Mouse (Mus musculus) neural tube, embryonic 12.5 days (tissue): Measurements from ENCODE around the gene Xiap. TPM values are rescaled to one million over a fixed set of nuclear protein-coding genes. Genes with fewer than 3 reads are reported as not detected.
A peak's percentile ranks its signal among the peaks of the same experiment; 100 is the strongest.

Experiments
- ATAC-seq: fragments of 200-750 bp; cut with Nextera tagmentation; 2 replicates; pipeline ENCODE4 v1.8.0; 2017; ENCODE audit warnings: low read depth, mild to moderate bottlenecking, moderate TSS enrichment, moderate library complexity; ENCODE audit not compliant: low FRiP score
- H3K27ac ChIP-seq: fragments of 300-500 bp; sonication (generic); 2 replicates; pipeline ENCODE4 v1.5.1; 2016
- H3K27me3 ChIP-seq: fragments of 300-500 bp; sonication (generic); replicated peaks from 2 replicates; pipeline ENCODE4 v1.6.1; 2016; ENCODE audit warnings: mild to moderate bottlenecking
- H3K36me3 ChIP-seq: fragments of 300-500 bp; sonication (generic); 2 replicates; pipeline ENCODE4 v1.6.1; 2016; ENCODE audit warnings: mild to moderate bottlenecking
- H3K4me1 ChIP-seq: fragments of 300-500 bp; sonication (generic); 2 replicates; pipeline ENCODE4 v1.6.1; 2016
- H3K4me2 ChIP-seq: fragments of 300-500 bp; sonication (generic); replicated peaks from 2 replicates; pipeline ENCODE4 v1.6.1; 2016; ENCODE audit warnings: mild to moderate bottlenecking
- H3K4me3 ChIP-seq: fragments of 300-500 bp; sonication (generic); 2 replicates; pipeline ENCODE4 v1.5.1; 2016
- H3K9ac ChIP-seq: fragments of 300-500 bp; sonication (generic); 2 replicates; pipeline ENCODE4 v1.6.1; 2016; ENCODE audit warnings: mild to moderate bottlenecking
- H3K9me3 ChIP-seq: fragments of 300-500 bp; sonication (generic); 2 replicates; pipeline ENCODE4 v1.6.1; 2016; ENCODE audit warnings: mild to moderate bottlenecking
- WGBS: fragments of 180-500 bp; shearing (Covaris S2); methylation state at CpG from one replicate; pipeline ENCODE4 v1.1.7; 2016; 5-methylcytosine and 5-hydroxymethylcytosine counted together
- polyA plus RNA-seq: library from polyadenylated mRNA; unstranded; fragments of >200 nt; fragmentation: Nextera tagmentation; extraction: Ambion mirVana; gene quantifications from 2 replicates; pipeline ENCODE4 v1.2.1, GENCODE M21; 2016

Gene Xiap
- polyA plus RNA-seq, 1 experiment from 2014 or later = 11.5 TPM

DNA sequence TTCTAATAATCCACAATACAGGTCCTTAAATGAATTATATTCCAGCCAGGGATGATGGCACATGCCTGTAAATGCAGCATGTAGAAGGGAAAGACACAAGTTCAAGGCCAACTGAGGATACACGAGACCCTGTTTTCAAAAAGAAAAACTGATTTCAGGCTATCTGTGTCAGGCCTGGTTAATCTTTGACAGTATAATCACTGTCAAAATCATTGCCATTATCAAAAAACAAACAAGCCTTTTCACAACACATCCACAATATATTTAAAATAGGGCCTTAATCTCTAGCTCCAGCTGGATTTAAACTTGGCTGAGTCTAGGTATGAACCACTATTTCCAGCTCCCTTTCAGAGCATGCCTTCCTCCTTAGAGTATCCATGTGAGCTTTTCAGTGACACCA is 51.1 kb downstream of the Xiap start:
- no peak for ATAC-seq

DNA sequence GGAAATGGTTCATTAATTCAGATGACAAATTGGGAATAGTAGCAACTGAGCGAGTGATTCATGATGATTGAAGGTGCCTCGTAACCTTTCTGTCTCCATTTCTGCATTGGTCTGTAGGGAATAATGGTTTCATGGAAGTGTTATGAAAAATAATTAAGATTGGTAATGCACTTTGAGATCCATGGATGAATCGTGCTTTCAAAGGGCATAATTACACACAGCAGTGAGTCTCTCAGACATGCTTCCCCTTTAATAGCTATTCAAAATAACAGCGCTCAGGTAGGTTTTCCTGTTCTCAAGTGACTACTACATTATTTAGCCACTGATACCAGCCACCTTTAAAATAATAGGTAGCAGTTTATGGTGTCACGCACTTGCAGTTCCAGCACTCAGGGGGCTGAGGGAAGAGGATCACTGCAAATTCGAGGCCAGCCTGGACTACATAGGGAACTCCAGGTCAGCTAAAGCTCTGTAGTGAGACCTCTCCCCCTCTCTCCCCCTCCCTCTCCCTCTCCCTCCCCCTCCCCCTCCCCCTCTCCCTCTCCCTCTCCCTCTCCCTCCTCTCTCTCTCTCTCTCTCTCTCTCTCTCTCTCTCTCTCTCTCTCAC is 60.1 kb downstream of the Xiap start:
- 71% methylated on average over 6 of the region's 6 CpGs for WGBS
- Histone ChIP-seq H3K4me2 (no peak overlapping the region), H3K27me3 (no peaks in the 10 kb centered on the region), H3K4me3 (no peak overlapping the region), H3K4me1 (no peaks in the 10 kb centered on the region), H3K27ac (no peak overlapping the region), H3K9ac (no peak overlapping the region), H3K9me3 (no peaks in the 10 kb centered on the region), H3K36me3 (no peaks in the 10 kb centered on the region)
- no peak for ATAC-seq

More for the DNA sequence above, 51.1 kb downstream of the Xiap start:
- H3K4me2 ChIP-seq = no peak overlapping the region
- WGBS = 95% methylated on average over 1 of the region's 1 CpGs
- no peak overlapping the region for H3K4me3 ChIP-seq
- no peak overlapping the region for H3K9ac ChIP-seq
- H3K36me3 ChIP-seq = peaks cover 10% of the 10 kb centered on the region; the same call in 1 of the 2 replicates
- no peak overlapping the region for H3K27ac ChIP-seq
- H3K4me1 ChIP-seq = no peaks in the 10 kb centered on the region
- H3K9me3 ChIP-seq = no peaks in the 10 kb centered on the region
- H3K27me3 ChIP-seq = no peaks in the 10 kb centered on the region

DNA sequence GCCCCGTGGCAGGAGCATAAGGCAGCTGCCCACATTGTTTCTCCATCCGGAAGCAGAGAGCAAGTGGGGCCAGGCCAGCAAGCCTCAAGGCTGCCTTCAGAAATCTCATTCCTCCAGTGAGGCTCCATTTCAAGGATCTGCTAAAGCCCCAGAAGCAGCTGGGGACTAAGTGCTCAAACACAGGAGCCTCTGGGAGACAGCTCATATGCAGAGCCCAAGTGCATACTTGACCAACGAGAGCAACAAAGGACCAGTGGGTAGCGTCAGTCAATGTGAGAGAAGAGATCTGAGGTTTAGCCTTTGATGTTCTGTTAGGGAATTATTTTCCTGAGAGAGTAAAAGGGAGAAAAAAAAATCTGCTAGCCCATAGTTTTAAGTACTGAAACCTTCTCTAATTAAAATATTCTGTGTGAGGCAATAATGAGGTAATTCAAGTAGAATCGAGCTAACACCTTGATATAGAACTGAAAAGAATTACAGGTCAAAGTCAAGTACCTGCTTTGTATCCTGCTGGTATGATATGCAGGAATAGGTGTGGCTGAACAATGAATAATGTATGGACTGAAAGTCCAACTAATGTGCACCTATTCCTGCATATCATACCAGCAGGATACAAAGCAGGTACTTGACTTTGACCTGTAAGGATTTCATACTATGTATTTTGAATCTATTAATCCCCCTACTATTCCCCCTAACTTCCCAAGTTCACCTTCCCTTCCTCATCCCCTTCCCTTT is 65.7 kb downstream of the Xiap start:
- Histone ChIP-seq H3K9ac (no peak overlapping the region), H3K4me1 (no peaks in the 10 kb centered on the region), H3K4me2 (no peak overlapping the region), H3K36me3 (no peaks in the 10 kb centered on the region), H3K9me3 (0 out of 2 replicates have a peak, but pooled peaks cover 5% of the 10 kb centered on the region), H3K27me3 (no peaks in the 10 kb centered on the region), H3K4me3 (no peak overlapping the region), H3K27ac (no peak overlapping the region)
- WGBS = 76% methylated on average over 5 of the region's 5 CpGs
- no peak for ATAC-seq

DNA sequence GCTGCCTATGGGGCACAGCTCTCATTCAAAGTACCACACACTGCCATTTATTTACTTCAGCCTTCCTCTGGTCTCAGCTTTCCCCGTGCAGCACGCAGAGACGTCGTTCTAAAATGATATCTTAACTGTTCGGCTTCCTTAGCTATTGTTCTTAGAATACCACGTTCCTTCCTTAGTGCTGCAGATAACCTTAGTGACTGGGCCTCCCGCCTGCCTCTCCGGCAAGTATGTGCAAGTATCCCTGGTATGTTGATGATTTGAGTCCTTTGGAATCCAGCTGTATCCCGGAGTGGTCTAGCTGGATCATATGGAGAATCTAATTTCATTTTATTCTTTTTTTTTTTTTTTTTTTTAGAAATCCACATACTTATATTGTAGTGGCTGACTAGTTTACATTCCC is 80.4 kb downstream of the Xiap start:
- H3K4me1 ChIP-seq = no peaks in the 10 kb centered on the region
- H3K27me3 ChIP-seq = no peaks in the 10 kb centered on the region
- no peak overlapping the region for H3K27ac ChIP-seq
- WGBS = 68% methylated on average over 9 of the region's 9 CpGs
- H3K9me3 ChIP-seq = no peaks in the 10 kb centered on the region
- no peak overlapping the region for H3K9ac ChIP-seq
- ATAC-seq = no peak
- H3K4me2 ChIP-seq = no peak overlapping the region
- H3K4me3 ChIP-seq = no peak overlapping the region
- H3K36me3 ChIP-seq = no peaks in the 10 kb centered on the region

DNA sequence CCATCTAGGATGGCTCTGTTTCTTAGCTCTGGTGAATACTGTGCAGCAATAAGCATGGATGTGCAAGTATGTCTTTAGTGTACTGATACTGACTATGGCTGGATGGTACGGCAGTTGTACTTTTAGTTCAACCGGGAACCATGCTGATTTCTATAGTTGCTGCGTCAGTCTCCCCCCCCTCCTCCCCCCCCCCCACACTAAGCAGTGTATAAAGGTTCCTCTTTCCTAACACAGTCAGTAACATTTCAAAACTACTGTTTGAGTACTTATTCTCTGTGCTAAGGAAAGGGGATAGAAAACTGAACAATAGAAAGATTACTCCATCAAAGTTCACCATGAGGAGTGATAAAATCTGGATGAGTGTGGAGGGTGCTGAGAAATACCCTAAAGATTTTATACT is 83.1 kb downstream of the Xiap start:
- H3K4me2 ChIP-seq = no peak overlapping the region
- 76% methylated on average over 3 of the region's 3 CpGs for WGBS
- no peak overlapping the region for H3K9ac ChIP-seq
- ATAC-seq = no peak
- H3K4me1 ChIP-seq = no peaks in the 10 kb centered on the region
- no peak overlapping the region for H3K27ac ChIP-seq
- H3K27me3 ChIP-seq = no peaks in the 10 kb centered on the region
- H3K4me3 ChIP-seq = no peak overlapping the region
- H3K36me3 ChIP-seq = no peaks in the 10 kb centered on the region
- H3K9me3 ChIP-seq = no peaks in the 10 kb centered on the region

DNA sequence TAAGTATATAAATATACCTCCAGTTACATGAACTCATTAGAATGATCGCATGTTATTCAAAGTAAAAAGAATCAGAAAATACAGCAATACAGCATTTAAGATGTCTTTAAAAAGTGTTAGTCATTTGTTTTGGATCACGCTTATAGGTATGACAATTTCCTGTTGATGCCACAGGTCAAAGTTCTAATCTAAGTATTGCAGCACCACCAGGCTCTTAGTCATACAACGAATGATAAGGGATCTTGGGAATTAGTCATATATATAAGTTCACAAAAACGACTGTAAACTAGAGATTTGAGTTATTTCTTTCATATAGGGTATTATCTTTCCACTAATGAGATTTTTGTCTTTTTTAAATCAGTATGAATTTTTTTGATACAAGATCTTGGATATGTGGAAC is 84.5 kb downstream of the Xiap start:
- 86% methylated on average over 4 of the region's 4 CpGs for WGBS
- H3K27ac ChIP-seq = no peak overlapping the region
- H3K4me1 ChIP-seq = no peaks in the 10 kb centered on the region
- no peaks in the 10 kb centered on the region for H3K27me3 ChIP-seq
- no peaks in the 10 kb centered on the region for H3K9me3 ChIP-seq
- no peak overlapping the region for H3K4me2 ChIP-seq
- H3K9ac ChIP-seq = no peak overlapping the region
- no peaks in the 10 kb centered on the region for H3K36me3 ChIP-seq
- no peak for ATAC-seq
- no peak overlapping the region for H3K4me3 ChIP-seq

DNA sequence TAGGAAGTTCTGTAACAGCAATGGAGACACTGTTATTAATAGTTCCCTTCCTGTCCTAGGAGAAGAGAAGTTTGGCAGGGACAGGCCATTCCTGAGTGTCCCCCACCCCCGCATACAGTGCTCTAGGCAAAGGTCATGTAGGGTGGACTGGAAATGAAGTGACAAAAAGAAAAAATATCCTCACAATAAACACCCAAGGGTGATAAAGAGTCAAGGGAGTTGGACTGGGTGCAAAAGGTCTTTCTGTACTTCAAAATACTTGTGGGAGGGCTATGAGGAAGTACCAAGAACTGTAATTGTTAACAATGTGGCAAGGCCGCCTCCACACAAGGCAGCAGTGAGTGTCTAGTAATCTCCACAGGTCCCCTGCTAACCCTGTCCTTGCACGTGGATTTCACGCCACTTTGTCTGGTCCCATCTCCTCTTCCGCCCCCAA is 88.6 kb downstream of the Xiap start:
- Histone ChIP-seq H3K9me3 (no peaks in the 10 kb centered on the region), H3K4me1 (no peaks in the 10 kb centered on the region), H3K36me3 (no peaks in the 10 kb centered on the region), H3K27ac (no peak overlapping the region), H3K9ac (no peak overlapping the region), H3K4me2 (peak overlapping the region; percentile 54; the same call in 1 of the 2 replicates), H3K27me3 (no peaks in the 10 kb centered on the region), H3K4me3 (no peak overlapping the region)
- no peak for ATAC-seq
- WGBS = 52% methylated on average over 5 of the region's 5 CpGs

DNA sequence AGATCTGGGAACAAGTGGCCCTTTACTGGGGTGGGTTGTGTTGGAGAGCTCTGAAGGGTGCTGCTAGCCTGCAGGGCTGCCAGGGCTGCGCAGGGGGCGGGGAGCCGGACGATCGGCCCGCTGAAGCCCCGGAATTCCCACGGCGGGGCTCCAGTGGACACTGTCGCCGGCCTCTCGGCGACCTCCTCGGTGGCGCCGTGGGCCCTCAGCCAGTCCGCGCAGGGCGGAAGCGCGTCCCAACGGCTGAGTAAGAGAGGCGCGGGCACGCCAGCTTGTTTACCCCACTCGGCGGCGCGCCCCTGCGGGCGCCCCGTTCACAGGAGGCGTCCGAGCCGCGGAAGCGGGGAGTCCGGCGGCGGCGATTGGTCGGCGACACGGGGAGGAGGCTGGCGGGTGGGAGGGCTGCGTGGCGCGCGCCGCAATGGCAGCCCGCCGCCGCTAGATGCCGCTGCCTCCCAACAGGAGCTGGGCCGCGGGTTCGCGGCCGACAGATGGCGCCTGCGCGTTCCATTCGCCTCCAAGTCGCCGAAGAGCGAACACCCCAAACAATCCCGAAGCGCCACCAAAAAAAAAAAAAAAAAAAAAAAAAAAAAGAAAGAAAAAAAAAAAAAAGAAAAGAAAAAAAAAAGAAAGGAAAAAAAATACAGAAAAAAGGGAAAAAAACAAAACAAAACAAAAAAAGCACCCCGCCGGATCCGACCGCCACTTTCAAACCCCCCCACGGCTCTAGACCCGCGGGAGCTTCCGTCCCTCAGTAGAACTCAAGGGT is 89.5 kb downstream of the Xiap start, which contains the start of gene Stag2:
Gene Stag2 (plus strand): TSS at position 530 of the 769 bp plus-strand sequence.
- Histone ChIP-seq H3K4me1 (no peaks in the 10 kb centered on the region), H3K9ac (peak within 1 kb of the TSS; percentile 86), H3K27ac (peak within 1 kb of the TSS; percentile 96), H3K4me2 (peak within 1 kb of the TSS; percentile 57), H3K36me3 (no peaks in the 10 kb centered on the region), H3K27me3 (no peaks in the 10 kb centered on the region), H3K4me3 (peak within 1 kb of the TSS; percentile 54), H3K9me3 (no peaks in the 10 kb centered on the region)
- 14% methylated on average over 64 of the region's 76 CpGs for WGBS
- peak; percentile 69 for ATAC-seq

DNA sequence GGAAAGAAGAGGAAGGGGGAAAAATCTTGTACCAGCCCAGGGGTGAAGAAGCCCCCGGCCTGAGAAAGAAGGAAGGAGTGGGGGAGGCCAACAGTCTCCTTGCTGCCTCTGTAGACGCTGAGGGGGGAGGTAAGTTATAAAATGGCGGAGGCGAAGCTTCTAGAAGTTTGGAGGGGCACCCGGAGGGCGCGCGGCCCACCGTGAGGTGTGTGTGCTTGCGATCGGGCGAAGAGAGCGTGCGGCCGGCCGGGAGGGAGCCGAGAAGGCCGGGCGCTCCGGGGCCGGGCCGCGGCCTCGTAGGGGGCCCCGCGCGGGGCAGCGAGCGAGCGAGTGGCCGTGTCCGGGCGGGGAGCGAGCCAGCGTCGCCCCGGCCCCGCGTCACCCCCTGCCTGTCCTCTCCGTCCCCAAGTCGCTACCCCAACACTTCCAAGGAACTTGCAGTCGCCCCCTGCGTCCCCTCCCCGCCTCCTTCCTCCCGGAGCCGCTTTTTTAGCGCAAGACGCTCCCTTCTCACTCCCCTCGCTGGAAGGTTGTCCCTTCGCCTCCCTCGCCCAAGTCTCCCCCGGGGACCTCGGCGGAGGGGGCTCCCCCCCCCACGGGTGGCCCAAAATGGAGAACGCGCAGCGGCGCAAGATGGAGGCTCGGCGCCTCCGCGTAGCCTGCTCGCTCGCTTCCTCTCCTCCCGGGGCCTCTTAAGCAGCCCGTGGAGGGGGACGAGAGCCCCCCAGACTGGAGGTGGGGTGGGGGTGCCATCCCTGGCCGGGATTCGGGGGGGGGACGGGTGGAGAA is 90.3 kb downstream of the Xiap start:
- peak; percentile 59 for ATAC-seq
- WGBS = 18% methylated on average over 58 of the region's 71 CpGs
- H3K9me3 ChIP-seq = no peaks in the 10 kb centered on the region
- peak overlapping the region; percentile 54 for H3K4me3 ChIP-seq
- peak overlapping the region; percentile 96 for H3K27ac ChIP-seq
- no peaks in the 10 kb centered on the region for H3K36me3 ChIP-seq
- peak overlapping the region; percentile 57 for H3K4me2 ChIP-seq
- no peaks in the 10 kb centered on the region for H3K27me3 ChIP-seq
- H3K4me1 ChIP-seq = no peaks in the 10 kb centered on the region
- peak overlapping the region; percentile 86 for H3K9ac ChIP-seq

DNA sequence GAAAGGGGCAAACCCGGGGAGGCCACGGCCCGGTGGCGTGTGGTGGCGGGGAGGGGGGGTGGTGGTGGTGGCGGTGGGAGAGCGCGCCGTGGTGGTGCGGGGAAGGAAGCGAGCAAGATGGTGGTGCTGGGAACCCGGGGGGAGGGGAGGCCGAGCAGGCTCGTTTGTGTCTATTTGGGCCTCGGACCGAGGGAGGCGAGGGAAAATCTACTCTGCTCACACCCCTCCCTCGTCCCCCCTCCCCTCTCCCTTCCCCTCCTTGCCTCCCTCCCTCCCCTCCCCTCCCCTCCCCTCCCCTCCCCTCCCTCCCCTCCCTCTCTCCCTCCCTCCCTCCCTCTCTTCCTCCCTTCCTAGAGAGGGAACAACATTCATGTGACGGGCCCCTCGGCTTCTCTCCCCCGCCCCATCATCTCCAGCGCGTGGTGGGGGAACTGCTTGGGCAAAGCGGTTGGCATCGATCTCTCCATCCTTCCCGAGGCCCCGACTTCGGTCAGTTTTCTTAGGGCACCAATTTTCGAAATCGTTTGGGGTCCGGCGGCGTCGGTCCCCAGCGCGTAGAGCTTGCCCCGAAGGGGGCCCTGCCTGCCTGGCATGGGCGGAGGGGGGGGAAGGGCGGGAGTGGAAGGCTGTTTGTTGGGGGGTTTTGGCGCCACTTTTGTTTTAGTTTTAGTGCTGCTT is 91.0 kb downstream of the Xiap start:
- Histone ChIP-seq H3K36me3 (no peaks in the 10 kb centered on the region), H3K9ac (peak overlapping the region; percentile 86), H3K4me3 (peak overlapping the region; percentile 54), H3K4me2 (peak overlapping the region; percentile 57), H3K27ac (peak overlapping the region; percentile 96), H3K4me1 (no peaks in the 10 kb centered on the region), H3K9me3 (no peaks in the 10 kb centered on the region), H3K27me3 (no peaks in the 10 kb centered on the region)
- 28% methylated on average over 17 of the region's 40 CpGs for WGBS
- peak; percentile 87 for ATAC-seq

DNA sequence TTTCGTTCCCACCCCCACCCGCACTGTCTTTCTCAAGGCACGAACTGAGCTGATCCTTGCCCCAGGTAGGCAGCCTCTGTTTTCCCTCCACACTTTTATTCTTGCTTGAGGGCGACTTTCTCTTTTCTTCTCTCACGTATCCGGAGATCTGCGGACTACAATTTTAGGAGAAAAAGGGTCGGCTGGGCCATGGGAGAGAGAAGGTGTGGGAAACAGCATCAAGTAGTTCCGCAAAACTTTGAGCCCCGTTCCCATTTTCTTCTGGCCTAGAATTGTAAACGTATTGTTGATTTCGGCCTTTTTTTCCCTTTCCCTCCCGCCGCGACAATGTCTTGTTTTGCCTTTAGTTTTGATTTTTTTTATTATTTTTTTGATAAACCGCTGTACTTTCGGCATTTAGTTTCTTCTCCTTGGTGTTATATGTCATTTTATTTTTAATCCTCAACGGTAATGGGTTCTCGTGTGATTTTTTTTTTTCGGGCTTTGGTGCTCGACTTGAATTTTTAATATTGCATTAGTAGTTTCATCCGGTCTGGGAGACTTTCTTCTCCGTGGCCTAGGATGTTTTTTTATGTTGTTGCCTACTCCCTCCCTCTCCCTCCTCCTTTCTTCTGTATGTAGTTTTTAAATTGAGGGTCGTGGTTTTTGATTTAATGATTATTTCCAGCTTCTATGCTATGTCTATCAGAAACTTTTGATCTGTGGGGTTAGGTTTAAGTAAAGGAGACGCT is 91.7 kb downstream of the Xiap start:
- Histone ChIP-seq H3K4me2 (peak overlapping the region; percentile 57), H3K27ac (peak overlapping the region; percentile 75), H3K9me3 (no peaks in the 10 kb centered on the region), H3K4me1 (no peaks in the 10 kb centered on the region), H3K4me3 (peak overlapping the region; percentile 54), H3K9ac (peak overlapping the region; percentile 64), H3K27me3 (no peaks in the 10 kb centered on the region), H3K36me3 (no peaks in the 10 kb centered on the region)
- ATAC-seq = no peak
- 17% methylated on average over 25 of the region's 25 CpGs for WGBS
